Mouse (Mus musculus) fibroblast of lung, adult 2 months (primary cell): Measurements from ENCODE around the gene Pola1.
"Not testable (repeated sequence)": the region's sequence is repeated elsewhere in the genome, so short reads cannot be mapped to it uniquely, and the experiment has no call there.

Experiments used
- DNase-seq: peaks from one replicate; pipeline ENCODE4 v3.0.0-alpha.2; 2011; ENCODE audit warnings: low read depth

Pola1 gene

GRCm38 (mm10) chrX:93429738-93430260 is 202.2 kb downstream of the Pola1 start:
- DNase-seq: no peak

- no peak for DNase-seq
Measured at GRCm38 (mm10) chrX:93428956-93429737, 202.8 kb downstream of the Pola1 start.

- DNase-seq: not testable (repeated sequence)
Measured at GRCm38 (mm10) chrX:93400871-93401270, 231.1 kb downstream of the Pola1 start.

- no peak for DNase-seq
Measured at GRCm38 (mm10) chrX:93397089-93397488, 234.9 kb downstream of the Pola1 start.

GRCm38 (mm10) chrX:93377285-93377972 is 254.5 kb downstream of the Pola1 start:
- DNase-seq: no peak

- DNase-seq: no peak
Measured at GRCm38 (mm10) chrX:93373503-93373902, 258.5 kb downstream of the Pola1 start.

GRCm38 (mm10) chrX:93369708-93370107 is 262.2 kb downstream of the Pola1 start:
- no peak for DNase-seq

- no peak for DNase-seq
Measured at GRCm38 (mm10) chrX:93368211-93368610, 263.7 kb downstream of the Pola1 start.

GRCm38 (mm10) chrX:93321336-93321735 is 310.6 kb downstream of the Pola1 start:
- no peak for DNase-seq

GRCm38 (mm10) chrX:93319979-93320378 is 312.0 kb downstream of the Pola1 start:
- DNase-seq: no peak

GRCm38 (mm10) chrX:93317577-93317976 is 314.4 kb downstream of the Pola1 start:
- DNase-seq: no peak

- DNase-seq: no peak
Measured at GRCm38 (mm10) chrX:93305780-93306179, 326.2 kb downstream of the Pola1 start.

GRCm38 (mm10) chrX:93301798-93302197 is 330.2 kb downstream of the Pola1 start:
- DNase-seq: no peak

- DNase-seq: no peak
Measured at GRCm38 (mm10) chrX:93300183-93300815, 331.7 kb downstream of the Pola1 start.

GRCm38 (mm10) chrX:93299771-93300170 is 332.2 kb downstream of the Pola1 start:
- DNase-seq: no peak

GRCm38 (mm10) chrX:93299046-93299626 is 332.8 kb downstream of the Pola1 start:
- DNase-seq: no peak

GRCm38 (mm10) chrX:93297001-93297441 is 334.9 kb downstream of the Pola1 start:
- DNase-seq: no peak

GRCm38 (mm10) chrX:93295819-93296218 is 336.1 kb downstream of the Pola1 start:
- no peak for DNase-seq

GRCm38 (mm10) chrX:93294736-93295490 is 337.0 kb downstream of the Pola1 start:
- DNase-seq: no peak

GRCm38 (mm10) chrX:93292031-93292430 is 339.9 kb downstream of the Pola1 start:
- DNase-seq: no peak

- DNase-seq: no peak
Measured at GRCm38 (mm10) chrX:93289851-93290380, 342.0 kb downstream of the Pola1 start.
